Mouse (Mus musculus) embryonic facial prominence, embryonic 13.5 days (tissue): Measurements from ENCODE around the gene Fhad1. TPM values are rescaled to one million over a fixed set of nuclear protein-coding genes. Genes with fewer than 3 reads are reported as not detected.
A peak's percentile ranks its signal among the peaks of the same experiment; 100 is the strongest.

Experiments
- ATAC-seq: fragments of 200-750 bp; cut with Nextera tagmentation; 2 replicates; pipeline ENCODE4 v1.8.0; 2017; ENCODE audit warnings: low read depth; ENCODE audit not compliant: insufficient number of reproducible peaks, insufficient read depth, low FRiP score, low TSS enrichment
- H3K27ac ChIP-seq: fragments of 300-500 bp; sonication (generic); 2 replicates; pipeline ENCODE4 v1.5.1; 2015; ENCODE audit warnings: moderate library complexity, mild to moderate bottlenecking, inconsistent platforms
- H3K27me3 ChIP-seq: fragments of 300-500 bp; sonication (generic); 2 replicates; pipeline ENCODE4 v1.6.1; 2015; ENCODE audit warnings: mild to moderate bottlenecking, inconsistent platforms
- H3K36me3 ChIP-seq: fragments of 300-500 bp; sonication (generic); 2 replicates; pipeline ENCODE4 v1.6.1; 2015; ENCODE audit warnings: mild to moderate bottlenecking, inconsistent platforms
- H3K4me1 ChIP-seq: fragments of 300-500 bp; sonication (generic); 2 replicates; pipeline ENCODE4 v1.6.1; 2015; ENCODE audit warnings: inconsistent platforms
- H3K4me2 ChIP-seq: fragments of 300-500 bp; sonication (generic); 2 replicates; pipeline ENCODE4 v1.6.1; 2015; ENCODE audit warnings: moderate library complexity, mild to moderate bottlenecking, inconsistent platforms
- H3K4me3 ChIP-seq: fragments of 300-500 bp; sonication (generic); 2 replicates; pipeline ENCODE4 v1.5.1; 2015; ENCODE audit warnings: mild to moderate bottlenecking, inconsistent platforms
- H3K9ac ChIP-seq: fragments of 300-500 bp; sonication (generic); 2 replicates; pipeline ENCODE4 v1.6.1; 2015; ENCODE audit warnings: mild to moderate bottlenecking, inconsistent platforms
- H3K9me3 ChIP-seq: fragments of 300-500 bp; sonication (generic); 2 replicates; pipeline ENCODE4 v1.6.1; 2016; ENCODE audit warnings: inconsistent platforms
- WGBS: fragments of 180-500 bp; shearing (Covaris S2); methylation state at CpG from one replicate; pipeline ENCODE4 v1.1.7; 2015; ENCODE audit warnings: mixed read lengths; 5-methylcytosine and 5-hydroxymethylcytosine counted together
- polyA plus RNA-seq: library from polyadenylated mRNA; unstranded; fragments of >200 nt; fragmentation: Nextera tagmentation; extraction: Ambion mirVana; gene quantifications from 2 replicates; pipeline ENCODE4 v1.2.1, GENCODE M21; 2015

Gene Fhad1
- polyA plus RNA-seq, 1 experiment from 2014 or later, result 0.91 TPM

- Histone ChIP-seq H3K9me3 (no peaks in the 10 kb centered on the region), H3K36me3 (no peaks in the 10 kb centered on the region), H3K9ac (no peak overlapping the region), H3K4me1 (no peaks in the 10 kb centered on the region), H3K27ac (no peak overlapping the region), H3K4me2 (no peak overlapping the region), H3K27me3 (no peaks in the 10 kb centered on the region), H3K4me3 (no peak overlapping the region)
- no peak for ATAC-seq
- 83% methylated on average over 11 of the region's 11 CpGs for WGBS
Measured at GRCm38 (mm10) chr4:141923961-141924360, 90.9 kb downstream of the Fhad1 start.

DNA sequence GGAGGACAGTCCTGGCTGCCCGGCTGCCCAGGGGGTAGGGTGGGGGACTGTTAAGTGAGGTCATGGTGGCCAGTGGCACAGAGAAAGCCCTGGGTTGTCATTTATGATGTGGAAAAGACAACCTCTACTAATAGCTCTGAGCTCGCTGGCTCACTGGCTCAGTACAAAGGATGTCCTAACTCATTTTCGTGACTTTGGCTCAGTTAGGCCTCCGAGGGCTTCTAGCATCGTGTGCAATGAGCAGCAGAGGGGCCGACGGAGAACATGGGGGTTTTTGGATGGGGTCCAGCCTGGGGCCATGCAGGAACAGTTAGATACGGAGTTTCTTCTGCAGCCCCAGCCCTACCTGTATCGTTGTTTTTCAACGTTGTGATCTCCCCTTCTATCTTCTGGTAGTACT lies 94.5 kb downstream of the Fhad1 start:
- Histone ChIP-seq H3K27ac (no peak overlapping the region), H3K9me3 (no peaks in the 10 kb centered on the region), H3K9ac (no peak overlapping the region), H3K4me2 (no peak overlapping the region), H3K27me3 (peaks cover 6% of the 10 kb centered on the region; the same call in 1 of the 2 replicates), H3K4me1 (0 out of 2 replicates have a peak, but pooled peaks cover 6% of the 10 kb centered on the region), H3K36me3 (no peaks in the 10 kb centered on the region), H3K4me3 (no peak overlapping the region)
- no peak for ATAC-seq
- 86% methylated on average over 10 of the region's 10 CpGs for WGBS

GRCm38 (mm10) chr4:141917735-141918419 lies 97.0 kb downstream of the Fhad1 start:
- ATAC-seq, result no peak
- no peak overlapping the region for H3K4me2 ChIP-seq
- H3K4me3 ChIP-seq, result no peak overlapping the region
- H3K27ac ChIP-seq, result no peak overlapping the region
- H3K36me3 ChIP-seq, result no peaks in the 10 kb centered on the region
- H3K27me3 ChIP-seq, result peaks cover 6% of the 10 kb centered on the region; the same call in 1 of the 2 replicates
- H3K9ac ChIP-seq, result no peak overlapping the region
- 55% methylated on average over 7 of the region's 7 CpGs for WGBS
- H3K9me3 ChIP-seq, result no peaks in the 10 kb centered on the region
- H3K4me1 ChIP-seq, result 0 out of 2 replicates have a peak, but pooled peaks cover 6% of the 10 kb centered on the region

- Histone ChIP-seq H3K9ac (no peak overlapping the region), H3K9me3 (no peaks in the 10 kb centered on the region), H3K27me3 (peaks cover 6% of the 10 kb centered on the region; the same call in 1 of the 2 replicates), H3K4me3 (no peak overlapping the region), H3K4me2 (no peak overlapping the region), H3K36me3 (no peaks in the 10 kb centered on the region), H3K4me1 (0 out of 2 replicates have a peak, but pooled peaks cover 6% of the 10 kb centered on the region), H3K27ac (no peak overlapping the region)
- WGBS, result 40% methylated on average over 7 of the region's 7 CpGs
- no peak for ATAC-seq
Measured at GRCm38 (mm10) chr4:141914040-141914439, 100.8 kb downstream of the Fhad1 start.

GRCm38 (mm10) chr4:141913201-141913993 lies 101.5 kb downstream of the Fhad1 start:
- 64% methylated on average over 13 of the region's 13 CpGs for WGBS
- no peak for ATAC-seq
- H3K27me3 ChIP-seq, result peaks cover 6% of the 10 kb centered on the region; the same call in 1 of the 2 replicates
- no peak overlapping the region for H3K9ac ChIP-seq
- H3K36me3 ChIP-seq, result no peaks in the 10 kb centered on the region
- no peak overlapping the region for H3K4me3 ChIP-seq
- H3K4me2 ChIP-seq, result no peak overlapping the region
- 0 out of 2 replicates have a peak, but pooled peaks cover 6% of the 10 kb centered on the region for H3K4me1 ChIP-seq
- no peak overlapping the region for H3K27ac ChIP-seq
- H3K9me3 ChIP-seq, result no peaks in the 10 kb centered on the region

- Histone ChIP-seq H3K27ac (no peak overlapping the region), H3K9me3 (no peaks in the 10 kb centered on the region), H3K4me3 (no peak overlapping the region), H3K9ac (no peak overlapping the region), H3K4me1 (peaks cover 19% of the 10 kb centered on the region), H3K4me2 (no peak overlapping the region), H3K27me3 (no peaks in the 10 kb centered on the region), H3K36me3 (no peaks in the 10 kb centered on the region)
- WGBS, result 74% methylated on average over 9 of the region's 9 CpGs
- no peak for ATAC-seq
Measured at GRCm38 (mm10) chr4:141904710-141905109, 110.2 kb downstream of the Fhad1 start.

GRCm38 (mm10) chr4:141902479-141902858 lies 112.4 kb downstream of the Fhad1 start:
- Histone ChIP-seq H3K9ac (no peak overlapping the region), H3K27ac (no peak overlapping the region), H3K27me3 (no peaks in the 10 kb centered on the region), H3K4me1 (peaks cover 22% of the 10 kb centered on the region), H3K36me3 (no peaks in the 10 kb centered on the region), H3K4me3 (no peak overlapping the region), H3K9me3 (no peaks in the 10 kb centered on the region), H3K4me2 (no peak overlapping the region)
- 83% methylated on average over 8 of the region's 8 CpGs for WGBS
- no peak for ATAC-seq

GRCm38 (mm10) chr4:141901711-141902478 lies 113.0 kb downstream of the Fhad1 start:
- Histone ChIP-seq H3K4me3 (no peak overlapping the region), H3K4me2 (no peak overlapping the region), H3K27ac (no peak overlapping the region), H3K9ac (no peak overlapping the region), H3K4me1 (peaks cover 22% of the 10 kb centered on the region), H3K36me3 (no peaks in the 10 kb centered on the region), H3K27me3 (no peaks in the 10 kb centered on the region), H3K9me3 (no peaks in the 10 kb centered on the region)
- 46% methylated on average over 16 of the region's 17 CpGs for WGBS
- no peak for ATAC-seq

DNA sequence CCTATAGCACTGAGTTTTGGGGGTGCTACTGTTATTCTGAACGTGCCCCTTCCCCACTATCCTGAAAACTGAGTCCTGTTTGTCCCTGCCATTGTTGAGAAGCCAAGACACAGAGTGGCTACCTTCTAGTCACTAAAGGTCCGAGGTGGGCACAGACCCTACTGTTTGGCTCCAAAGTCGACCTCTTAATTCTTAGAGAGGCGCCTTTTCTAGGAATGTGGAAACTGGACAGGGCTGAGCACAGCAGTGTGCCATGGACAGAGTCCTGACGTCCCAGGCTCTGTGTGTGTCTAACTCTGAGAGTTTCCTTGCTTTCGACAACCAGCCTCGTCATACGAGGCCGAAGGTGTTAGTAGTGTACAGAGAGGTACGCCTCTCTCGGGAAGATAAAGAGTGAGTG lies 114.5 kb downstream of the Fhad1 start:
- Histone ChIP-seq H3K27ac (no peak overlapping the region), H3K4me1 (peaks cover 22% of the 10 kb centered on the region), H3K4me2 (no peak overlapping the region), H3K9me3 (no peaks in the 10 kb centered on the region), H3K9ac (no peak overlapping the region), H3K36me3 (no peaks in the 10 kb centered on the region), H3K4me3 (no peak overlapping the region), H3K27me3 (no peaks in the 10 kb centered on the region)
- ATAC-seq, result no peak
- WGBS, result 65% methylated on average over 11 of the region's 11 CpGs

- Histone ChIP-seq H3K27ac (peak overlapping the region; percentile 62), H3K9me3 (no peaks in the 10 kb centered on the region), H3K27me3 (no peaks in the 10 kb centered on the region), H3K9ac (no peak overlapping the region), H3K36me3 (no peaks in the 10 kb centered on the region), H3K4me3 (no peak overlapping the region), H3K4me2 (no peak overlapping the region), H3K4me1 (peaks cover 22% of the 10 kb centered on the region)
- WGBS, result 6% methylated on average over 8 of the region's 8 CpGs
- ATAC-seq, result no peak
Measured at GRCm38 (mm10) chr4:141899936-141900335, 114.9 kb downstream of the Fhad1 start.

DNA sequence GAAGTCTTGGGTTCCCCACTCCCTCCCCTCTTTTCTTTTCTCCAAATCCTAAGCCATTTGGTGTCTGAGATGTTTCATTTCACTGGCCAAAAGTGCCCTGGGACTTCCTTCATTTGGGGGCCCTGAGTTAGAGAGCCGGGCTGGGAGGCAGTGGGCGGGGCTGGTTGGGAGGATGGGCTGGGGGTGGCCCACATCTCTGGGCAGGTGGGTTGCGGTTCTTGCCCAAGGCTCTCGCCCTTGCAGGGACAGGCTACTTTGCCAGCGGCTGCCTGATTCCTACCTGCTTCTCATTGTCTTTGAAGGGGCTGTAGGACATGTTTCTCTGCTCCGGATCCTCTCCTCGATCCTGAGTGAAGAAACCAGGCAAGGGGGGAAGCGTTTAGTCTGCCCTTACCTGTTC lies 116.0 kb downstream of the Fhad1 start:
- WGBS, result 71% methylated on average over 8 of the region's 8 CpGs
- no peaks in the 10 kb centered on the region for H3K36me3 ChIP-seq
- H3K4me1 ChIP-seq, result peaks cover 22% of the 10 kb centered on the region
- H3K27me3 ChIP-seq, result no peaks in the 10 kb centered on the region
- ATAC-seq, result no peak
- H3K9me3 ChIP-seq, result no peaks in the 10 kb centered on the region
- no peak overlapping the region for H3K4me2 ChIP-seq
- H3K27ac ChIP-seq, result no peak overlapping the region
- no peak overlapping the region for H3K4me3 ChIP-seq
- H3K9ac ChIP-seq, result no peak overlapping the region
